Mouse (Mus musculus) megakaryocyte-erythroid progenitor cell, adult 5 weeks (primary cell): ENCODE data around the gene Olfr1243. TPM values are rescaled to one million over a fixed set of nuclear protein-coding genes. Genes with fewer than 3 reads are reported as not detected.

ENCODE experiments used
- polyA plus RNA-seq: library from polyadenylated mRNA; stranded (reverse); fragments of >175 nt; gene quantifications from 2 replicates; pipeline ENCODE4 v1.2.3, GENCODE M21; 2012

The Olfr1243 gene
- polyA plus RNA-seq: not detected in 2 replicates

DNA sequence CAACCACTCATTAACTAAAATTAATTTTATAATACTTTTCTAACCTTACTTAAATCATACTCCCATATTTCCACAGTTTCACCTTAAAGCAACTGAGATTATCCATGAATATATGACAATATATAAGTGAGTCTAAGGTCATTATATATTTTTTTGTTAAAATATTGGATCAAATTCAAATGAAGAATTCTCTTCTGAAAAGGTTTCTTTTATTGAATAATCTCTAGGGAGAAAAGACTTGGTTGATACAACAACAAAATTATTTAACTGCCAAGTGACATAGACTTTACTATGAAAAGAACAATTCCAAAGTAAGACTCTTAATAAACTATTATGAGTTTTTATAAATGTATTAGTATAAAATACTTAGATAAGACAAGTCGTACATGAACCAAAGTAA lies at the start of gene Olfr1243:
Gene Olfr1243 (minus strand): TSS at position 101 of the 400 bp plus-strand sequence.

DNA sequence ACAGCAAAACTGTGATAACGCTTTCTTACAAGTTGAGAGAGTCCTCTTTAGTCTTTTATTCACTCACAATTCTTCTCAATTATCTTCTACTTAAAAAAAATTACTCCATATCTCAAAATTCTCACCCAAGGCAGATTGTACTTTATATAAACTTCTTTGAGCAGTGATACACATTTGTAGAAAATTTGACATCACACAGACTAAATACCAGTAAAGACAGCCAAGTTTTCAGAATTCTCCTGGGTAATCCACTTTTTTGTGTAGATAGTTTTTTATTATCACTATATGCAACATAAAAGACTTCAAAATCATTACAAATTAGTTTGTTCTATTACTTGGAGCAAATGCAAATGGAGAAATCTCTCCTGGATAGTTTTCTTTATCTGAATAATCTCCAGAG lies 47.1 kb upstream of the Olfr1243 start, which contains the start of gene Olfr1245:
Gene Olfr1245 (minus strand): TSS at position 101 of the 400 bp plus-strand sequence.

GRCm38 (mm10) chr2:89498235-89498634 lies 33.1 kb downstream of the Olfr1243 start, which contains the start of gene Olfr1242:
Olfr1242 (minus strand) TSS chr2:89498335.

GRCm38 (mm10) chr2:89487026-89487425 lies 44.3 kb downstream of the Olfr1243 start, which contains the start of gene Olfr1241:
Olfr1241 (minus strand) TSS chr2:89487126.

Other genes starting within 250 kb of the Olfr1243 start
- gene Olfr1229, start 243.5 kb downstream of the Olfr1243 start, polyA plus RNA-seq: not detected in 2 replicates
- gene Olfr1230, start 234.2 kb downstream of the Olfr1243 start, polyA plus RNA-seq: not detected in 2 replicates
- not detected in 2 replicates for gene Olfr1231, start 224.4 kb downstream of the Olfr1243 start, polyA plus RNA-seq
- gene Olfr1232, start 201.8 kb downstream of the Olfr1243 start, polyA plus RNA-seq: not detected in 2 replicates
- gene Olfr1233, start 189.1 kb downstream of the Olfr1243 start, polyA plus RNA-seq: not detected in 2 replicates
- not detected in 2 replicates for gene Olfr1234, start 166.6 kb downstream of the Olfr1243 start, polyA plus RNA-seq
- gene Olfr1238, start 121.8 kb downstream of the Olfr1243 start, polyA plus RNA-seq: not detected in 2 replicates
- gene Olfr1239, start 111.1 kb downstream of the Olfr1243 start, polyA plus RNA-seq: not detected in 2 replicates
- not detected in 2 replicates for gene Olfr1240, start 88.5 kb downstream of the Olfr1243 start, polyA plus RNA-seq
- gene Olfr1241, start 44.4 kb downstream of the Olfr1243 start, polyA plus RNA-seq: not detected in 2 replicates
- gene Olfr1242, start 33.2 kb downstream of the Olfr1243 start, polyA plus RNA-seq: not detected in 2 replicates
- gene Olfr1245, start 47.0 kb upstream of the Olfr1243 start, polyA plus RNA-seq: not detected in 2 replicates
- not detected in 2 replicates for gene Olfr1246, start 61.7 kb upstream of the Olfr1243 start, polyA plus RNA-seq
- not detected in 2 replicates for gene Olfr1247, start 82.6 kb upstream of the Olfr1243 start, polyA plus RNA-seq
- gene Olfr1248, start 86.8 kb upstream of the Olfr1243 start, polyA plus RNA-seq: not detected in 2 replicates
- gene Olfr1249, start 103.5 kb upstream of the Olfr1243 start, polyA plus RNA-seq: not detected in 2 replicates
- not detected in 2 replicates for gene Olfr1250, start 130.0 kb upstream of the Olfr1243 start, polyA plus RNA-seq
- gene Olfr1251, start 140.4 kb upstream of the Olfr1243 start, polyA plus RNA-seq: not detected in 2 replicates
- not detected in 2 replicates for gene Olfr1252, start 193.5 kb upstream of the Olfr1243 start, polyA plus RNA-seq
- gene Olfr1253, start 225.6 kb upstream of the Olfr1243 start, polyA plus RNA-seq: not detected in 2 replicates